Mouse (Mus musculus) stomach, embryonic 15.5 days (tissue): ENCODE measurements around the gene Axin2. TPM values are rescaled to one million over a fixed set of nuclear protein-coding genes. Genes with fewer than 3 reads are reported as not detected.

Experiments used
- ATAC-seq: fragments of 200-750 bp; cut with Nextera tagmentation; 2 replicates; pipeline ENCODE4 v1.8.0; 2017; ENCODE audit warnings: low read depth, moderate number of reproducible peaks, moderate TSS enrichment; ENCODE audit not compliant: insufficient read depth, low FRiP score
- H3K27ac ChIP-seq: fragments of 300-500 bp; sonication (generic); 2 replicates; pipeline ENCODE4 v1.5.1; 2015; ENCODE audit warnings: mild to moderate bottlenecking, inconsistent platforms
- H3K27me3 ChIP-seq: fragments of 300-500 bp; sonication (generic); replicated peaks from 2 replicates; pipeline ENCODE4 v1.6.1; 2015; ENCODE audit warnings: inconsistent platforms
- H3K36me3 ChIP-seq: fragments of 300-500 bp; sonication (generic); 2 replicates; pipeline ENCODE4 v1.6.1; 2015; ENCODE audit warnings: inconsistent platforms
- H3K4me1 ChIP-seq: fragments of 300-500 bp; sonication (generic); 2 replicates; pipeline ENCODE4 v1.6.1; 2015; ENCODE audit warnings: inconsistent platforms
- H3K4me2 ChIP-seq: fragments of 300-500 bp; sonication (generic); 2 replicates; pipeline ENCODE4 v1.6.1; 2015; ENCODE audit warnings: mild to moderate bottlenecking, inconsistent platforms
- H3K4me3 ChIP-seq: fragments of 300-500 bp; sonication (generic); replicated peaks from 2 replicates; pipeline ENCODE4 v1.5.1; 2015; ENCODE audit warnings: inconsistent platforms
- H3K9ac ChIP-seq: fragments of 300-500 bp; sonication (generic); 2 replicates; pipeline ENCODE4 v1.6.1; 2015; ENCODE audit warnings: inconsistent platforms
- H3K9me3 ChIP-seq: fragments of 300-500 bp; sonication (generic); 2 replicates; pipeline ENCODE4 v1.6.1; 2016; ENCODE audit warnings: inconsistent platforms
- WGBS: fragments of 180-500 bp; shearing (Covaris S2); methylation state at CpG from one replicate; pipeline ENCODE4 v1.1.7; 2015; 5-methylcytosine and 5-hydroxymethylcytosine counted together
- polyA plus RNA-seq: library from polyadenylated mRNA; unstranded; fragments of >200 nt; fragmentation: Nextera tagmentation; extraction: Ambion mirVana; gene quantifications from 2 replicates; pipeline ENCODE4 v1.2.1, GENCODE M21; 2015

Axin2 gene
- polyA plus RNA-seq, 1 experiment from 2014 or later = 3.8 TPM

DNA sequence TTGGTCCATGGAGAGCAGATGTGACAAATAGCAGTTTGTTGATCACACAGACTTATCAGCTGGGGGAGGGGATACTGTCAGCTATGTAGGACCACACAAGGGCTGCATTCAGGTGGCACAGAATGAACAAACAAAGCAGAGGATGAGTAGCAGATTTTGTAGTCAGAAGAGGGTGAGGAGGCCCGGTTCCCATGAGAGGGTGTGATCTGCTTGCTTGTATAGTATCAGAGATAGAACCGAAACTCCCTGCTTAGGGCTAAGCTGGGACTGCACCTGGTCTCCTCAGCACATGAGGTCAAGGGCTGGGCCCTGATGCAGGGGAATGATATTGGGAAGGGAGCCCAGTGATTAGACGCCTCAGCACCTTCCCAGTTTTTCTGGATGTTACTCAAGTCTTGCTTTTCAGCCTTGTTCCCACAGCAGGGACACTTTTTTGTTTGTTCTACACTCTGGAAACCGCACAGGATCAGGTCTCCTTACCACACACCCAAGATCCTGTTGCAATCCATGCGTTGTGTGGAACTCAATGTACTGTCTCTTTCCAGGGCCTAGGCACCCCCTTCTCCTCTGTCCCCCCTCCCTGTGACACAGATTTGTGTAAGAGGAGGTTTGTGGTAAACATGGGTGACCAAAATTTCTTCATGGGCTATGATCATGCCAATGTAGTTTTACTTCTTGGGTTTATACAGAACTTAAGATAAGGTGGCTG is 64.7 kb downstream of the Axin2 start:
- H3K4me3 ChIP-seq = no peak overlapping the region
- no peak overlapping the region for H3K4me2 ChIP-seq
- ATAC-seq = peak; percentile 45; the same call in 1 of the 2 replicates
- H3K9me3 ChIP-seq = no peaks in the 10 kb centered on the region
- no peaks in the 10 kb centered on the region for H3K36me3 ChIP-seq
- H3K9ac ChIP-seq = no peak overlapping the region
- 65% methylated on average over 5 of the region's 5 CpGs for WGBS
- H3K27me3 ChIP-seq = no peaks in the 10 kb centered on the region
- no peak overlapping the region for H3K27ac ChIP-seq
- H3K4me1 ChIP-seq = peaks cover 2% of the 10 kb centered on the region; the same call in 1 of the 2 replicates

DNA sequence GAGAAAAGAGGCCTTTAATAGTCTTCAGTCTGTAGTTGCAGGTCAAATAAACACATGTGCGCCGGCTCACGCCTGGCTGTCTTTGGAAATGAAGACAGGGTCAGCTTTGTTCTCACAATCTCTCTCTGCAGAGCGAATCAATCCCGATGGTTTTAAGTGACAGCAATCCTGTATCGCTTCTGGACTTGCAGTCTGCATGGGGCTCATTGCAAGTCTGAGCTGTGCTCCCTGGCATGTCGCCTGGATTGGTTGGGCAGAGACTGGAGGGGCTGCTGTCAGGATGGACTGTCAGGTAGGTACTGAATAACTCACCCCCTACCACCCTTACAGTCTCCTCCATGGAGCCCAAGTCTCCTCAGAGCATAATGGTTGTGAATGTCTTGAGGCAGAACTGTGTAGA is 65.7 kb downstream of the Axin2 start:
- H3K36me3 ChIP-seq = no peaks in the 10 kb centered on the region
- no peaks in the 10 kb centered on the region; the same call in 1 of the 2 replicates for H3K4me1 ChIP-seq
- no peak overlapping the region for H3K4me2 ChIP-seq
- WGBS = 56% methylated on average over 7 of the region's 7 CpGs
- no peak for ATAC-seq
- H3K27ac ChIP-seq = no peak overlapping the region
- H3K9ac ChIP-seq = no peak overlapping the region
- H3K27me3 ChIP-seq = no peaks in the 10 kb centered on the region
- H3K9me3 ChIP-seq = no peaks in the 10 kb centered on the region
- H3K4me3 ChIP-seq = no peak overlapping the region

DNA sequence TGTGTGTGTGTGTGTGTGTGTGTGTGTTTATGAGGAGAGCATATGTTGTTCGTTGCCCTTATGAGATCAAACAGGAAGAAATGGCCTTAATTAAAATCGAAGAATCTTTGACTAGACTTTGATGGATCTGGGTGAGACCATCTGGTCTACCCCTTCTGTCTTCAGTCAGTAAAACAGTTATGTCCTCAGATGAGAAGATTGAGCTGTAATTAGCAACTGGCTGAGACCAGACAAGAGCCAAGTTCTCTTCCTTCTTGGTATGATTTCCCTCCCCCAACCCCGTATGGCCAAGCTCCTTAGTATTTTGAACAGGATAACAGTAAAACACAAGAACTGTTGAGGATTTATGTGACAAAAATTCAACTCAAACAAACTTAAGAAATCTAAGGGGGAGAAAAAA is 67.1 kb downstream of the Axin2 start:
- Histone ChIP-seq H3K4me1 (no peaks in the 10 kb centered on the region), H3K36me3 (no peaks in the 10 kb centered on the region), H3K4me2 (no peak overlapping the region), H3K9me3 (no peaks in the 10 kb centered on the region), H3K27ac (no peak overlapping the region), H3K27me3 (no peaks in the 10 kb centered on the region), H3K4me3 (no peak overlapping the region), H3K9ac (no peak overlapping the region)
- ATAC-seq = no peak
- 66% methylated on average over 3 of the region's 3 CpGs for WGBS

DNA sequence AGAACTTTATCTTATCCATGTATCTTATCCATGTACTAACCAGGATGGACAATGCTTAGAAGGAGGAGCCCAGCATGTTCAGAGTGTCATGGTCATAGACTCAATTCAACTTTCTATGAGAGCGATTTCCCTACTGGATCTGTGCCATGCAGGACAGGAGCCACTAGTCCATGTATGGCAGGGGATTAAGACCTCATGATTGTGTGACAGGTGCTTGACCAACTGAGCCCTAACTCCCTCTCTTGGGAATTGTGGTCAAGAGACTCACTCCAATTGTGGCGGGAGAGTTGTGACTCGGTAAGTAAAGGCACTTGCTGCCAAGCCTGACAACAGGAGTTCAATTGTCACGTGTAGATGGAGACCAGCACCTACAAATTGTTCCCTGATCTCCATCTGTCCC is 67.6 kb downstream of the Axin2 start:
- H3K4me2 ChIP-seq = no peak overlapping the region
- no peaks in the 10 kb centered on the region for H3K27me3 ChIP-seq
- no peaks in the 10 kb centered on the region for H3K4me1 ChIP-seq
- no peak overlapping the region for H3K4me3 ChIP-seq
- 92% methylated on average over 4 of the region's 4 CpGs for WGBS
- no peaks in the 10 kb centered on the region for H3K36me3 ChIP-seq
- ATAC-seq = no peak
- H3K9ac ChIP-seq = no peak overlapping the region
- H3K9me3 ChIP-seq = no peaks in the 10 kb centered on the region
- no peak overlapping the region for H3K27ac ChIP-seq

DNA sequence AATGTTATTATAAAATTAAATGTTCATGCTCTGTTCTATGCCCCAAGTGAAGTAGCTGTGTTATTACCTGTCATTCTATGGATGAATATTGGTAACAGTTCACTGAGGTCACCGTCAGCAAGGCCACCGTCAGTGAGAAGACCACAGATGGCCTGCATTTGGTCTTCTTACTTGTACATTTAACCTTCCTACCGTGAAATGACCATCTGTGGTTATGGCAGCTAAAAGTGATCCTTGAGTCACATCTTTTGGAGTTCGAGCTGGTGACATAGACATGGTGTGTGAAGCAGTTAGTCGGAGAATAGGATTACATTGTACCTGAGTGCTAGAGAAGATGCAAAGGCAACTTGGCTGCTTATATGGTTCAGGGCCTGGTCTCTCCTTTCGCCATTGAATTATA is 68.1 kb downstream of the Axin2 start:
- Histone ChIP-seq H3K36me3 (no peaks in the 10 kb centered on the region), H3K4me2 (no peak overlapping the region), H3K27ac (no peak overlapping the region), H3K27me3 (no peaks in the 10 kb centered on the region), H3K9me3 (no peaks in the 10 kb centered on the region), H3K4me3 (no peak overlapping the region), H3K9ac (no peak overlapping the region), H3K4me1 (no peaks in the 10 kb centered on the region)
- 87% methylated on average over 6 of the region's 6 CpGs for WGBS
- no peak for ATAC-seq

DNA sequence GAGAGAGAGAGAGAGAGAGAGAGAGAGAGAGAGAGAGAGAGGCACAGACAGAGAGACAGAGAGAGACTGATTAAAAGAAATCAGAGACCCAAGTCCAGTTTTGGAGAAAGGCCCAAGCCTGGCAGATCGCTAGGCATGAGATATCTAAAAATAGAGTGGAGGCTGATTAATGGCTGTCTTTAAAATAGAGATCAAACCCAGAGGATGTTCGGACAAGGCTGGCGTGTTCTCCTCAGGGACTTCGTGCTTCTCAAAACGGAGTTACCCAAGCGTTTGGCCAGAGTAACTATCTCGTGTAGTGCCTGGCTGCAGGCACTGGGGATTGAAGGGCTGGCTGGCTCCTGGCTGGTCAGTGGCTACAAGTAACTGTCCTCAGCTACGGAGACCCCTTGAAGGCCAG is 69.8 kb downstream of the Axin2 start:
- Histone ChIP-seq H3K9me3 (no peaks in the 10 kb centered on the region), H3K4me2 (no peak overlapping the region), H3K27ac (no peak overlapping the region), H3K9ac (no peak overlapping the region), H3K4me3 (no peak overlapping the region), H3K36me3 (no peaks in the 10 kb centered on the region), H3K27me3 (no peaks in the 10 kb centered on the region), H3K4me1 (no peaks in the 10 kb centered on the region)
- ATAC-seq = no peak
- WGBS = 73% methylated on average over 8 of the region's 8 CpGs

DNA sequence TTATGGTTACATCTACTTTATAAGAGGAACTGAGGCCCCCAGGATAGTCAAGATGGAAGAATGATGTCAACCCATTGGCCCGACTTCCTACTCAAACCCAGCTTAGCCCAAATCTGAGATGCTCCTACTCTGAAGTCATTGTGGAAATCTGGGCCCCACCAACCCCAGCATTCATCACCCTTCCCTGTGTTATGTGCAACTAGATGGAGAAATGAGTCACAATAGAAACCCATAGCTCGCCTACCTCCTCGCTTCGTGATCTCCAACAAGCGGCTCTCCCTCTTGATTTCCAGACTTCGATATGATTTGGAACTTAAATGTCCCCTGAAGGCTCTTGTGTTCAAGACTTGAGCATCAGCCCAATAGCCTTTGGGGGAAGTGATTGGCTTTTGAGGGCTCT is 73.3 kb downstream of the Axin2 start:
- Histone ChIP-seq H3K4me2 (no peak overlapping the region), H3K9me3 (no peaks in the 10 kb centered on the region), H3K9ac (no peak overlapping the region), H3K36me3 (no peaks in the 10 kb centered on the region), H3K4me3 (no peak overlapping the region), H3K27me3 (no peaks in the 10 kb centered on the region), H3K27ac (no peak overlapping the region), H3K4me1 (no peaks in the 10 kb centered on the region)
- 97% methylated on average over 6 of the region's 6 CpGs for WGBS
- no peak for ATAC-seq

DNA sequence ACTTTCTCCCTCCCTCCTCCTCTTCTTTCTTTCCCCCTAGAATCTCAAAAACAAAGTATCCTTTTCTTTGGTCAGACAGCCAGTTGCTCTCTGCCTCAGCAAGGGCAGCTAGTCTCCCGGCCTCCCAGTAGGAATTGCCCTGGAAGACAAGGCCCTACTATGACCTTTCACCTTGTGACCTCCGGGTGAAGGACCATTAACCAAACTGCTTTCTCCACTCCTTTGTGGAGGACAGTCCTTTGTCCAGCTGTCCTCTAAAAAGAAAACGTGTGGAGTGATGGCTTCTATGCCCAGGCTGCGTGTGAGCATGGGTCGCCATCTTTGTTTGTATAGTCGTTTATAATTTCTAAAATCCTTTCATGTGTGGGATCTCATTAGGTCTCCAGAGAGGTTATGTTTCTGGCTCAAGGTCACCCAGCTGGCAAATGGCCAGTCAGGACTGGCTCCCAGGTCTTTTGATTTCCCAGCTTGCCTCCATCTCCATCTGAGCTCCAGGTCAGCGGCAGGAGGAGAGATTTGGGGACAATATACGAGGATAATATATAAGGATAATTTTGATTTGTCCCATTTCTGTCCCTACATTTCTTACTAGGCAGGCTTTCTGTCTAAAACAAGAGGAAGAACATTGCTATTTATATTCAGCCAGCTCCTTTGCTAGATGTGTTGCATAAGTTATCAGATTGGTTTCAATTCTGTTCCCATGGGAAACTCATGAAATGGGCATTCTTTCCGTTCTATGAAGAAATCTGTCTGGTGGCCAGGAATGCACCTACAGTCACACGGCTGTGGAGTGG is 75.2 kb downstream of the Axin2 start:
- H3K27me3 ChIP-seq = no peaks in the 10 kb centered on the region
- H3K4me2 ChIP-seq = no peak overlapping the region
- no peak overlapping the region for H3K9ac ChIP-seq
- 62% methylated on average over 10 of the region's 10 CpGs for WGBS
- no peak for ATAC-seq
- no peak overlapping the region for H3K4me3 ChIP-seq
- no peaks in the 10 kb centered on the region for H3K9me3 ChIP-seq
- H3K27ac ChIP-seq = no peak overlapping the region
- no peaks in the 10 kb centered on the region for H3K36me3 ChIP-seq
- H3K4me1 ChIP-seq = no peaks in the 10 kb centered on the region

DNA sequence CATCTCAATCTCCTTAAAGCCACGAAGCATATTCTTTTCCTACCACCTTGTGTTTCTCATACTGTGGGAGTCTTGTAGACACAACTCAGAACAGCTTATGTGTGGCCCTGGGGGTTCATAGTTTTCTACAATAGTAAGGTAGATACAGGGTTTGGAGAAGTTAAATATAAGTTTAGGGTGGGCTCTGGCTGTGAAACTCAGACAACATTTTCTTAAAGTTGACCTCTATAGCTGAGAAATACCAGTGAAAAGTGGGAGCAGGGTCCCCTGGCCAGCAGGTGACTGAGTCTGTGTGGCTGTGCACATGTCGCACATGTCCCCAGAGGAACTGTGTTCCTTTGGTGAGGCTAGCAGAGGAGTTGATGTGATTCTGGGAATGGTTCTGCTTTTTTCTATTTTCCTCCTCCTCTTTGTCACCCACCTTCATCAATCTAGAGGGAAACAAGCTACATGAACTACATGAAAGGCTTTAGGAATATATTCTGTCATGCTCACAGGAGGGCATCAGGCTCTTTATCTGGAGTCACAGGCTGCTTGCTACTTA is 75.9 kb downstream of the Axin2 start:
- no peak for ATAC-seq
- H3K4me2 ChIP-seq = no peak overlapping the region
- H3K27me3 ChIP-seq = no peaks in the 10 kb centered on the region
- H3K9me3 ChIP-seq = no peaks in the 10 kb centered on the region
- no peak overlapping the region for H3K27ac ChIP-seq
- no peak overlapping the region for H3K4me3 ChIP-seq
- no peak overlapping the region for H3K9ac ChIP-seq
- H3K36me3 ChIP-seq = no peaks in the 10 kb centered on the region
- H3K4me1 ChIP-seq = no peaks in the 10 kb centered on the region
- WGBS = 80% methylated on average over 2 of the region's 2 CpGs

DNA sequence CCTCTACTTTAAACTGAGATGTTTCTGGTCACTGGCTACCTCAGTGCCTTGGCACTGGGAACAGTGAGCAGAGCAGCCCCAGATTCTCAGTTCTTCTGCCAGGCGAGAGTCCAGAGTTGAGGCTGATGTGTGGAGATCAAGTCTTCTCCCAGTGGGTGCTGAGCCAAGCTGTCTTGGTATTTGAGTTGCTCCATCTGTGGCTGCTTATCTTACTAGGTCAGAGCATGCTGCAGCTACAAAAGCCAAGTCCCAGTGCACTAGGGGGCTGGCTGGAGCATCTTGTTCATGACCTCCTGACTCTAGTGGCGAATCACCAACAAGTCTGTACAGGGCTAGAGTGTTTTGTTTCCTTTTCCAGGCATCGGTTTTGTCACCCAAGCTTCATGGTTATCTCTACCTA is 77.7 kb downstream of the Axin2 start:
- H3K36me3 ChIP-seq = no peaks in the 10 kb centered on the region
- H3K4me3 ChIP-seq = no peak overlapping the region
- H3K4me2 ChIP-seq = no peak overlapping the region
- H3K27ac ChIP-seq = no peak overlapping the region
- H3K4me1 ChIP-seq = no peaks in the 10 kb centered on the region
- H3K27me3 ChIP-seq = no peaks in the 10 kb centered on the region
- ATAC-seq = no peak
- no peak overlapping the region for H3K9ac ChIP-seq
- no peaks in the 10 kb centered on the region for H3K9me3 ChIP-seq
- WGBS = 91% methylated on average over 3 of the region's 3 CpGs
